Mouse (Mus musculus): ENCODE data around the gene 2200002D01Rik.

GRCm38 (mm10) chr7:29271687-29272465 is 23.6 kb upstream of the 2200002D01Rik start:
- TF ChIP-seq REST (IDR thresholded peaks at IDR 0.05; ENCODE audit: insufficient read depth, insufficient read length) (no peak), POLR2A (IDR thresholded peaks at IDR 0.05; ENCODE audit: insufficient read length, low read depth) (no peak)
